Mouse (Mus musculus): Measurements from ENCODE around the gene Fermt3. TPM values are rescaled to one million over a fixed set of nuclear protein-coding genes. Genes with fewer than 3 reads are reported as not detected.

Gene Fermt3
- polyA plus RNA-seq, 1 experiment from 2014 or later, result 4.3 TPM

- peaks cover 11% of the 10 kb centered on the region; the same call in 1 of the 2 replicates for H3K36me3 ChIP-seq (ENCODE audit: insufficient read depth, low read length)
- ATAC-seq (replicated peaks; ENCODE audit: low FRiP score, low read depth), result no peak
- 95% methylated on average over 19 of the region's 19 CpGs for WGBS
- H3K4me2 ChIP-seq (ENCODE audit: low read length), result no peak overlapping the region
- H3K9me3 ChIP-seq (replicated peaks; ENCODE audit: low read length), result no peaks in the 10 kb centered on the region
- peaks cover 19% of the 10 kb centered on the region for H3K4me1 ChIP-seq (replicated peaks; ENCODE audit: insufficient read depth, low read length)
- H3K27ac ChIP-seq, result no peak overlapping the region
- H3K4me3 ChIP-seq (replicated peaks; ENCODE audit: low read depth, low read length), result no peak overlapping the region
- no peak for DNase-seq (ENCODE audit: low spot score)
- H3K9ac ChIP-seq (ENCODE audit: low read depth, low read length), result no peak overlapping the region
- no peak for TF ChIP-seq CTCF (IDR thresholded peaks at IDR 0.05; ENCODE audit: low read depth)
- no peaks in the 10 kb centered on the region for H3K27me3 ChIP-seq (ENCODE audit: insufficient read depth, low read length)
These were observed 19.8 kb downstream of the Fermt3 start for GRCm38 (mm10) chr19:6999360-7000063.

- Histone ChIP-seq H3K4me1 (replicated peaks; ENCODE audit: insufficient read depth, low read length) (peaks cover 24% of the 10 kb centered on the region), H3K27me3 (ENCODE audit: insufficient read depth, low read length) (no peaks in the 10 kb centered on the region), H3K4me2 (ENCODE audit: low read length) (no peak overlapping the region), H3K36me3 (ENCODE audit: insufficient read depth, low read length) (peaks cover 11% of the 10 kb centered on the region; the same call in 1 of the 2 replicates), H3K27ac (no peak overlapping the region), H3K9ac (ENCODE audit: low read depth, low read length) (peak overlapping the region; percentile 27; the same call in 1 of the 2 replicates), H3K4me3 (replicated peaks; ENCODE audit: low read depth, low read length) (no peak overlapping the region), H3K9me3 (replicated peaks; ENCODE audit: low read length) (no peaks in the 10 kb centered on the region)
- no peak for DNase-seq (ENCODE audit: low spot score)
- no peak for ATAC-seq (replicated peaks; ENCODE audit: low FRiP score, low read depth)
- TF ChIP-seq CTCF (IDR thresholded peaks at IDR 0.05; ENCODE audit: low read depth), result no peak
- WGBS, result 88% methylated on average over 9 of the region's 9 CpGs
These were observed 21.5 kb downstream of the Fermt3 start for GRCm38 (mm10) chr19:6997721-6998290.

- no peaks in the 10 kb centered on the region for H3K9me3 ChIP-seq (replicated peaks; ENCODE audit: low read length)
- DNase-seq (ENCODE audit: low spot score), result peak; percentile 96
- ATAC-seq (replicated peaks; ENCODE audit: low FRiP score, low read depth), result peak; percentile 71
- H3K4me3 ChIP-seq (replicated peaks; ENCODE audit: low read depth, low read length), result peak within 1 kb of the TSS; percentile 56
- H3K9ac ChIP-seq (ENCODE audit: low read depth, low read length), result peak within 1 kb of the TSS; percentile 70
- H3K27ac ChIP-seq, result peak within 1 kb of the TSS; percentile 84
- WGBS, result under 1% methylated on average over 24 of the region's 24 CpGs
- H3K4me1 ChIP-seq (replicated peaks; ENCODE audit: insufficient read depth, low read length), result peaks cover 31% of the 10 kb centered on the region
- TF ChIP-seq CTCF (IDR thresholded peaks at IDR 0.05; ENCODE audit: low read depth), result no peak
- peak within 1 kb of the TSS; percentile 90 for H3K4me2 ChIP-seq (ENCODE audit: low read length)
- H3K36me3 ChIP-seq (ENCODE audit: insufficient read depth, low read length), result peaks cover 11% of the 10 kb centered on the region; the same call in 1 of the 2 replicates
- H3K27me3 ChIP-seq (ENCODE audit: insufficient read depth, low read length), result no peaks in the 10 kb centered on the region
These were observed 23.3 kb downstream of the Fermt3 start, which contains the start of the genes Nudt22 and Trpt1 for GRCm38 (mm10) chr19:6996006-6996405. Gene Nudt22 (minus strand): TSS chr19:6996117. Gene Trpt1 (plus strand): TSS chr19:6996131.

GRCm38 (mm10) chr19:6995255-6995991 lies 23.8 kb downstream of the Fermt3 start:
- H3K27me3 ChIP-seq (ENCODE audit: insufficient read depth, low read length), result no peaks in the 10 kb centered on the region
- peak overlapping the region; percentile 56 for H3K4me3 ChIP-seq (replicated peaks; ENCODE audit: low read depth, low read length)
- no peaks in the 10 kb centered on the region for H3K9me3 ChIP-seq (replicated peaks; ENCODE audit: low read length)
- H3K27ac ChIP-seq, result peak overlapping the region; percentile 50
- DNase-seq (ENCODE audit: low spot score) (no peak), ATAC-seq (replicated peaks; ENCODE audit: low FRiP score, low read depth) (no peak)
- H3K4me2 ChIP-seq (ENCODE audit: low read length), result peak overlapping the region; percentile 90
- WGBS, result 43% methylated on average over 21 of the region's 21 CpGs
- peak overlapping the region; percentile 70 for H3K9ac ChIP-seq (ENCODE audit: low read depth, low read length)
- peak; percentile 17; the same call in 1 of the 2 replicates for TF ChIP-seq CTCF (IDR thresholded peaks at IDR 0.05; ENCODE audit: low read depth)
- H3K36me3 ChIP-seq (ENCODE audit: insufficient read depth, low read length), result peaks cover 11% of the 10 kb centered on the region; the same call in 1 of the 2 replicates
- peaks cover 31% of the 10 kb centered on the region for H3K4me1 ChIP-seq (replicated peaks; ENCODE audit: insufficient read depth, low read length)

GRCm38 (mm10) chr19:6994489-6994888 lies 24.8 kb downstream of the Fermt3 start:
- no peaks in the 10 kb centered on the region for H3K9me3 ChIP-seq (replicated peaks; ENCODE audit: low read length)
- H3K27ac ChIP-seq, result no peak overlapping the region
- ATAC-seq (replicated peaks; ENCODE audit: low FRiP score, low read depth) (no peak), DNase-seq (ENCODE audit: low spot score) (no peak)
- peaks cover 31% of the 10 kb centered on the region for H3K4me1 ChIP-seq (replicated peaks; ENCODE audit: insufficient read depth, low read length)
- H3K27me3 ChIP-seq (ENCODE audit: insufficient read depth, low read length), result no peaks in the 10 kb centered on the region
- peak overlapping the region; percentile 90 for H3K4me2 ChIP-seq (ENCODE audit: low read length)
- H3K9ac ChIP-seq (ENCODE audit: low read depth, low read length), result no peak overlapping the region
- 0 out of 2 replicates have a peak overlapping the region, but pooled peaks have one; percentile 3 for H3K4me3 ChIP-seq (replicated peaks; ENCODE audit: low read depth, low read length)
- peaks cover 7% of the 10 kb centered on the region; the same call in 1 of the 2 replicates for H3K36me3 ChIP-seq (ENCODE audit: insufficient read depth, low read length)
- WGBS, result 64% methylated on average over 8 of the region's 8 CpGs
- no peak for TF ChIP-seq CTCF (IDR thresholded peaks at IDR 0.05; ENCODE audit: low read depth)

GRCm38 (mm10) chr19:6994002-6994401 lies 25.3 kb downstream of the Fermt3 start:
- ATAC-seq (replicated peaks; ENCODE audit: low FRiP score, low read depth) (no peak), DNase-seq (ENCODE audit: low spot score) (no peak)
- H3K4me3 ChIP-seq (replicated peaks; ENCODE audit: low read depth, low read length), result no peak overlapping the region
- no peak overlapping the region for H3K27ac ChIP-seq
- no peak overlapping the region for H3K9ac ChIP-seq (ENCODE audit: low read depth, low read length)
- no peak for TF ChIP-seq CTCF (IDR thresholded peaks at IDR 0.05; ENCODE audit: low read depth)
- H3K4me2 ChIP-seq (ENCODE audit: low read length), result no peak overlapping the region
- no peaks in the 10 kb centered on the region for H3K27me3 ChIP-seq (ENCODE audit: insufficient read depth, low read length)
- 0 out of 2 replicates have a peak, but pooled peaks cover 3% of the 10 kb centered on the region for H3K36me3 ChIP-seq (ENCODE audit: insufficient read depth, low read length)
- WGBS, result 82% methylated on average over 8 of the region's 8 CpGs
- H3K4me1 ChIP-seq (replicated peaks; ENCODE audit: insufficient read depth, low read length), result peaks cover 31% of the 10 kb centered on the region
- H3K9me3 ChIP-seq (replicated peaks; ENCODE audit: low read length), result no peaks in the 10 kb centered on the region

All from kidney, postnatal 0 days (tissue).